Mouse (Mus musculus) spleen, postnatal 10 days (tissue): Measurements from ENCODE around the gene Aurkc.
"Not testable (repeated sequence)": the region's sequence is repeated elsewhere in the genome, so short reads cannot be mapped to it uniquely, and the experiment has no call there.

Experiments
- DNase-seq, 2 experiments: peaks; one replicate each; pipeline ENCODE4 v3.0.0; 2021 to 2022; ENCODE audit warnings: low spot score in 2 of 2

Aurkc gene

GRCm38 (mm10) chr7:6995251-6995650 is at the start of gene Aurkc:
Gene Aurkc, plus strand, starts transcription at chr7:6995300.
- not testable (repeated sequence) for DNase-seq

GRCm38 (mm10) chr7:6948061-6948460 is 47.0 kb upstream of the Aurkc start:
- not testable (repeated sequence) for DNase-seq

- DNase-seq: no peak
Observed at GRCm38 (mm10) chr7:6956576-6956975, 38.5 kb upstream of the Aurkc start.

- no peak for DNase-seq
Observed at GRCm38 (mm10) chr7:6958574-6958973, 36.5 kb upstream of the Aurkc start.

- DNase-seq: no peak
Observed at GRCm38 (mm10) chr7:6973566-6973965, 21.5 kb upstream of the Aurkc start.

- no peak for DNase-seq
Observed at GRCm38 (mm10) chr7:6976890-6977289, 18.2 kb upstream of the Aurkc start.

GRCm38 (mm10) chr7:6998914-6999313 is 3.8 kb downstream of the Aurkc start:
- not testable (repeated sequence) for DNase-seq

- DNase-seq: not testable (repeated sequence)
Observed at GRCm38 (mm10) chr7:7005441-7005840, 10.3 kb downstream of the Aurkc start.

- no peak for DNase-seq
Observed at GRCm38 (mm10) chr7:7027445-7027844, 32.3 kb downstream of the Aurkc start.

- not testable (repeated sequence) for DNase-seq
Observed at GRCm38 (mm10) chr7:7049659-7050320, 54.7 kb downstream of the Aurkc start.
